Mouse (Mus musculus) lung, postnatal 0 days (tissue): Measurements from ENCODE around the gene Nufip1. TPM values are rescaled to one million over a fixed set of nuclear protein-coding genes. Genes with fewer than 3 reads are reported as not detected.

Source experiments
- ATAC-seq: fragments of 200-750 bp; cut with Nextera tagmentation; 2 replicates; pipeline ENCODE4 v1.8.0; 2017; ENCODE audit warnings: moderate library complexity
- DNase-seq: peaks from one replicate; pipeline ENCODE4 v3.0.0-alpha.2; 2016; ENCODE audit warnings: low spot score
- H3K27ac ChIP-seq: fragments of 300-500 bp; sonication (generic); 2 replicates; pipeline ENCODE4 v1.5.1; 2014; ENCODE audit warnings: antibody characterized with exemption, mild to moderate bottlenecking, low read length, mixed read lengths
- H3K27me3 ChIP-seq: fragments of 300-500 bp; sonication (generic); replicated peaks from 2 replicates; pipeline ENCODE4 v1.6.1; 2014; ENCODE audit warnings: low read length, mixed read lengths; ENCODE audit not compliant: insufficient read depth
- H3K36me3 ChIP-seq: fragments of 300-500 bp; sonication (generic); 2 replicates; pipeline ENCODE4 v1.6.1; 2014; ENCODE audit warnings: low read length, mixed read lengths; ENCODE audit not compliant: insufficient read depth
- H3K4me1 ChIP-seq: fragments of 300-500 bp; sonication (generic); 2 replicates; pipeline ENCODE4 v1.6.1; 2014; ENCODE audit warnings: antibody characterized with exemption, low read depth, low read length, mixed read lengths; ENCODE audit not compliant: insufficient read depth
- H3K4me2 ChIP-seq: fragments of 300-500 bp; sonication (generic); replicated peaks from 2 replicates; pipeline ENCODE4 v1.6.1; 2014; ENCODE audit warnings: low read depth, mild to moderate bottlenecking, low read length, moderate library complexity, mixed read lengths
- H3K4me3 ChIP-seq: fragments of 300-500 bp; sonication (generic); 2 replicates; pipeline ENCODE4 v1.5.1; 2014; ENCODE audit warnings: low read depth, low read length
- H3K9ac ChIP-seq: fragments of 300-500 bp; sonication (generic); replicated peaks from 2 replicates; pipeline ENCODE4 v1.6.1; 2014; ENCODE audit warnings: low read depth, mild to moderate bottlenecking
- H3K9me3 ChIP-seq: fragments of 300-500 bp; sonication (generic); 2 replicates; pipeline ENCODE4 v1.6.1; 2016; ENCODE audit warnings: low read length, mixed read lengths
- CTCF ChIP-seq: IDR thresholded peaks from 2 replicates; pipeline ENCODE4 v1.5.1; 2016; ENCODE audit warnings: antibody characterized with exemption, mild to moderate bottlenecking
- EP300 ChIP-seq: IDR thresholded peaks from 2 replicates; pipeline ENCODE4 v1.6.1; 2016; ENCODE audit warnings: antibody characterized with exemption, mild to moderate bottlenecking, control low read depth
- WGBS: fragments of 180-500 bp; shearing (Covaris S2); extraction: QIAGEN DNeasy Blood & Tissue Kit; methylation state at CpG from one replicate; pipeline ENCODE4 v1.1.7; 2014; 5-methylcytosine and 5-hydroxymethylcytosine counted together
- polyA plus RNA-seq: library from polyadenylated mRNA; unstranded; fragments of >200 nt; fragmentation: Nextera tagmentation; extraction: Ambion mirVana; gene quantifications from 2 replicates; pipeline ENCODE4 v1.2.1, GENCODE M21; 2015

Nufip1 gene
- 6.1 and 6.5 TPM in 2 replicates for polyA plus RNA-seq

DNA sequence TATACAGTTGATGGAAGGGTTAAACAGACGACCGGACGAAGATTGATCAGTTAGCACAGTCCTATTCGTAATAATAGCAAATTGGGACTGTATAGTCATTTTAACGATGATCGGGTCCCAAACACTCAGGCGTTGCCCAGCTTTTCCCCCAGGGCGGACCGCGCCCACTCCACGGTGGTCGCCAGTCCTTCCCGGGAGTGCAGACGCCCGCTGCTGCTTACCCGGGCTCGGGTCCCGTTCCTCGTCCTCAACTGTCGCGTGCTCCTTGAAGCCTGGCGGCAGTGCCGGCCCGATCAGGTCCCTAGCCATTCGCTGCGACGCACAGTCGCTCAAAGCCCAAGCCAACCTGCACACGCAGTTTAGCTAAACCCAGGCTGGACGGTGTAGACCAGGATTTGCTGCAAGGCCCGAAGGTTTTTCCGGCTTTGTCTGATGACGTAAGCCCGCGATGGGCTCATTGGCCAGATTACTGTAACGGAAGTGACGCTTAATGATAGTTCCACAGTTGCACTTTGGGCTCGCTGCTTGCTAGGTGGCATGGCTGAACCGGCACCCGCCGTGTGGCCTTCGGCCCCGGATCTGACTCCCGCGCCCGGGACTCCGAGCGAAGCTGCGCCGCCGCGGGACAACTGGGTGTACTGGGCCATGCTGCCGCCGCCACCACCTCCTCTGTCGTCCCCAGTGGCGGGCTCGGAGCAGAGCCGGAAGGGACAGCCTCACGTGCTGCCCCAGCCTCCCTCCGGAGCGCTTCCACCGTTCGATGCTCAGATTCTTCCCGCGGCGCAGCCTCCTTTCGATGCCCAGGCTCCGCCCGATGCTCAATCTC, at the start of gene Nufip1, which contains the start of gene Gpalpp1:
Nufip1 (plus strand) TSS at position 496 of the 826 bp plus-strand sequence.
Gpalpp1 (minus strand) TSS at position 365 of the 826 bp plus-strand sequence.
- H3K4me1 ChIP-seq = peaks cover 3% of the 10 kb centered on the region; the same call in 1 of the 2 replicates
- H3K9me3 ChIP-seq = no peaks in the 10 kb centered on the region
- H3K27ac ChIP-seq = peak within 1 kb of the TSS; percentile 86
- peak within 1 kb of the TSS; percentile 90 for H3K9ac ChIP-seq
- DNase-seq (peak; percentile 97), ATAC-seq (peak; percentile 99)
- H3K4me2 ChIP-seq = peak within 1 kb of the TSS; percentile 85
- WGBS = 2% methylated on average over 69 of the region's 69 CpGs
- TF ChIP-seq CTCF (peak; percentile 27; the same call in 1 of the 2 replicates), EP300 (no peak)
- no peaks in the 10 kb centered on the region for H3K27me3 ChIP-seq
- H3K4me3 ChIP-seq = peak within 1 kb of the TSS; percentile 87
- H3K36me3 ChIP-seq = peaks cover 17% of the 10 kb centered on the region

DNA sequence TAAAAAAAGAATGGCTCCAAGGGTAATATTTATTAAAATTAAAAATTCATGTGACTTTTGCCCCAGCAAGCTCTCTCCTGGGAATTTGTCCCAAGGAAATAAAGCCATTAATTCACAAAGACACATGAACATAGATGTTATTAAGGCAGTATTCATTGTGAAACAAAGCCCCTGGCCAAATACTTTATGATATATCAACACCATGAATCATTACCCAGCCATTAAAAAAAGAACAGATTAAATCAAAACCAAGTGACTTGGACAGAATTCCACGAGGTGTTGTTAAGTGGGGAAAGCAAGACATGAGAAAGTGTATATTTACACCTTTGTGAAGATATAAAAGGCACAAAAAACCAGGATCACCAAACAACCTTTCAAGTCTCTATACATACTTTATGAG, 43.5 kb upstream of the Nufip1 start:
- Histone ChIP-seq H3K4me2 (no peak overlapping the region), H3K9me3 (no peaks in the 10 kb centered on the region), H3K4me3 (no peak overlapping the region), H3K9ac (no peak overlapping the region), H3K36me3 (no peaks in the 10 kb centered on the region), H3K4me1 (no peaks in the 10 kb centered on the region), H3K27ac (no peak overlapping the region), H3K27me3 (no peaks in the 10 kb centered on the region)
- DNase-seq (no peak), ATAC-seq (no peak)
- 67% methylated on average over 1 of the region's 1 CpGs for WGBS
- no peak for TF ChIP-seq CTCF
- TF ChIP-seq EP300 = no peak

DNA sequence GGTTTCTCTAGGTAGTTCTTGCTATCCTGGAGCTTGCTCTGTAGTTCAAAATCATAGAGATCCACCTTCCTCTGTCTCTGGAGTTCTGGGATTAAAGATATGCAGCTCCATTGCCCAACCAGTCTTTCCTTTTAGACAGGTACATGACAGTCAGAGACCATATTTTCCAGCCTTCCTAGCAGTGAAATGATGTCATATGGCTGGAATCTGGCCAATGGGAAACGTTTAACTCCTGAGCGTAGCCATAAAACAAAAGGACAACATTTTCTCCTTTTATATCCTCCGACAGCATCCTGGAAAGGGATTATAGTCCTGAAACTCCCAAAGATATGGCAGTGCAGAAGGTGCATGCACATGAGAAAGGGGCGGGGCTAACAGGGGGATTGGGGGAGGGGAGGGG, 42.4 kb upstream of the Nufip1 start:
- no peak for DNase-seq
- no peak for TF ChIP-seq EP300
- no peak for TF ChIP-seq CTCF
- 47% methylated on average over 4 of the region's 4 CpGs for WGBS
- H3K36me3 ChIP-seq = no peaks in the 10 kb centered on the region
- H3K4me1 ChIP-seq = no peaks in the 10 kb centered on the region
- H3K27ac ChIP-seq = no peak overlapping the region
- H3K4me2 ChIP-seq = no peak overlapping the region
- ATAC-seq = no peak
- no peaks in the 10 kb centered on the region for H3K27me3 ChIP-seq
- H3K9ac ChIP-seq = no peak overlapping the region
- no peaks in the 10 kb centered on the region for H3K9me3 ChIP-seq
- H3K4me3 ChIP-seq = no peak overlapping the region

DNA sequence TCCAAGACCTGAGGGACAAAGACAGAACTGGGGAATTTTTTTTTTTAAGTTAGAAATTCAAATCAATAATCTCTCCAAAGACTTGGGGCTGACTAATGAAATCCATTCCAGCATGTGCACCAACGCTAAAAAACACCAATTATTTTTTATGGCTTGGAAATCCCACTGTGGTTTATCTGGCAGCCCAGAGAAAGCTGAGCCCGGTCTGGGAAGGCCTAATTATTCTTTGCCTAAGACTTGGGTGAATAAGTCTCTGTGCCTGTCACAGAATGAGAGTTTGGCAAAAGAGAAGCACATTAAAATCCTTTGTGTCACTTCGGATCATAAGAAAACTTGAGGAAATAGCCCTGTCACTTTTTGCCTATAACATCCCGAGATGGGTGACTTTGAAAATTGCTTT, 41.4 kb upstream of the Nufip1 start:
- TF ChIP-seq CTCF (no peak), EP300 (no peak)
- Histone ChIP-seq H3K4me3 (no peak overlapping the region), H3K36me3 (no peaks in the 10 kb centered on the region), H3K9ac (no peak overlapping the region), H3K9me3 (no peaks in the 10 kb centered on the region), H3K27me3 (no peaks in the 10 kb centered on the region), H3K27ac (no peak overlapping the region), H3K4me1 (no peaks in the 10 kb centered on the region), H3K4me2 (no peak overlapping the region)
- 82% methylated on average over 4 of the region's 4 CpGs for WGBS
- DNase-seq (no peak), ATAC-seq (no peak)

DNA sequence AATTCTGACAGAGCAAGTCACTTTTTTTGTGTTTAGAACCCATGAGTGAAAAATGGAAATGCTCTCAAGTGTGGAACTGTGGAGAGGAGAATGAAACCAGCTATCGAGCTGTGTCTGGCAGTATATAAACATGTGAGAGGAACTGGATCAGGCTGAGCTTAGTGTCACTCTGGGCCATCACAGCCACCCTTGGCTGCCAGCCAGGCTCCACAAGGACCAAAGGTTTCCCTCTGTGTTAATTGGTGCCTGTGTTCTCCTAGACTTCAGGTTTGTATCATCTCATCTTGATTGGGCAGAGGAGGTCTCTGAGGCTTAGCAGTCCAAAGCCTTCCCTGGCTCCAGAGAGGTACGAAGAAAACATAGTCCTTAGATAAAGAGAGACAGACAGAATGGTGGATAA, 38.1 kb upstream of the Nufip1 start:
- H3K9me3 ChIP-seq = no peaks in the 10 kb centered on the region
- TF ChIP-seq CTCF = no peak
- no peak for TF ChIP-seq EP300
- DNase-seq = no peak
- no peaks in the 10 kb centered on the region for H3K27me3 ChIP-seq
- WGBS = 50% methylated on average over 2 of the region's 2 CpGs
- H3K9ac ChIP-seq = no peak overlapping the region
- H3K36me3 ChIP-seq = no peaks in the 10 kb centered on the region
- no peaks in the 10 kb centered on the region for H3K4me1 ChIP-seq
- no peak for ATAC-seq
- no peak overlapping the region for H3K4me2 ChIP-seq
- no peak overlapping the region for H3K27ac ChIP-seq
- H3K4me3 ChIP-seq = no peak overlapping the region

DNA sequence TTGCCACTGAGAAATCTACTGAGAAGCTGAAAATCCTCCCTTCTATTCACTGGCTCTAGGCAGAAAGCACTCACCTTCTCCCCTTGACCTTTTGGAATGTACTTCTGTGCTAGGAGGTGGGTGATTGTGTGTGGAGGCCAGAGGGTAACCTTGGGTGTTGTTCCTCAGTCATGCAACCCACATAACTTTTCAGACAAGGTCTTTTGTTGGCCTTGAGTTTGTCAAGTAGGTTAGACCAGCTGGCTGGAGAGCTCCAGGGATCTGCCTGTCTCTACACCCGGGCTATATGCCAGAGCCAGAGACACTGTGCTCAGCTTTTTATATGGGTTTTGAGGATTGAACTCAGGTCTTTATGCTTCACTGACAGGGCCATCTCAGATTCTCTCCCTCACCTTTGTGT, 36.5 kb upstream of the Nufip1 start:
- H3K27me3 ChIP-seq = no peaks in the 10 kb centered on the region
- 72% methylated on average over 1 of the region's 1 CpGs for WGBS
- no peak for ATAC-seq
- peak; percentile 18 for DNase-seq
- no peak overlapping the region for H3K9ac ChIP-seq
- no peaks in the 10 kb centered on the region for H3K9me3 ChIP-seq
- no peaks in the 10 kb centered on the region for H3K36me3 ChIP-seq
- H3K27ac ChIP-seq = no peak overlapping the region
- no peak overlapping the region for H3K4me2 ChIP-seq
- TF ChIP-seq CTCF (no peak), EP300 (no peak)
- H3K4me1 ChIP-seq = no peaks in the 10 kb centered on the region
- H3K4me3 ChIP-seq = no peak overlapping the region
